Mouse (Mus musculus) T-helper 2 cell (primary cell): ENCODE measurements at regions not wholly inside any gene's neighbourhood (a gene's known extent, or its start where the extent isn't known, plus 50 kb on each side); places are given as distances from the start of the nearest gene placed in this dataset.

Experiments
- in situ Hi-C: fragments of 300-600 bp; cut with MboI, MseI; formaldehyde crosslinking; loops from one replicate; pipeline ENCODE4 v1.15.1; 2025; ENCODE audit warnings: high pct_unique_total_duplicates

- in situ Hi-C loops = no loop called here
Observed at GRCm38 (mm10) chr3:62730987-62731386, 126.0 kb upstream of the Gpr149 start.

DNA sequence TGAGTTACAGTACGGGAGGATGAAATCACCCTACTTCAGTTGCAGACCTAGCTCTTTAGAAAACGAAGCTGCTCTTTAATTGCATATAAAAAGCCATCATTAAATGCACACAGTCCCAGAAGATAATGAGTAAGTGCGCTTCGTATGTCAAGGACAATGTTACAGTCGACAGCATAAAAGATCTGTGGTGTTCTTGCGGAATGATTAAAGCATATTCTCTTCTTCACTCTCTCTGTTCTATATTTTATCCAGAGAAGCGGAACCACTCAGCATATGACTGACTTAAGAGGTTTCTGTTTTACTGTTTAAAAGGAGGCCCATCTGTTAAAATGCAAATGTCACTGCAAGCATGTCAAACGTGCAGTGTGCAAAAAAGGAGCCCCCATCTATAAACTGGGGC lies 121.0 kb upstream of the Gpr149 start:
- in situ Hi-C loops = no loop called here

GRCm38 (mm10) chr3:62716849-62717248 lies 111.9 kb upstream of the Gpr149 start:
- in situ Hi-C loops = loop anchor here (25.0 kb wide), 1 partner anchor 1045 kb away; no protein-coding TSS in a partner anchor

GRCm38 (mm10) chr3:62715311-62715971 lies 110.5 kb upstream of the Gpr149 start:
- in situ Hi-C loops = loop anchor here (25.0 kb wide), 1 partner anchor 1047 kb away; no protein-coding TSS in a partner anchor
